Mouse (Mus musculus): ENCODE measurements around the gene Hspa12b.
A peak's percentile ranks its signal among the peaks of the same experiment; 100 is the strongest.

Hspa12b gene

GRCm38 (mm10) chr2:131179246-131179886 is 52.3 kb downstream of the Hspa12b start:
- DNase-seq (ENCODE audit: low read depth, low spot score), result no peak

- DNase-seq (ENCODE audit: low read depth, low spot score), result peak; percentile 68
Measured at GRCm38 (mm10) chr2:131179990-131180587, 53.0 kb downstream of the Hspa12b start, which contains the start of gene Cenpb. Gene Cenpb, minus strand, starts transcription at chr2:131180067.

- no peak for DNase-seq (ENCODE audit: low read depth, low spot score)
Measured at GRCm38 (mm10) chr2:131186343-131186742, 59.3 kb downstream of the Hspa12b start.

GRCm38 (mm10) chr2:131186771-131187601 is 59.9 kb downstream of the Hspa12b start, which contains the start of the genes Cdc25b and Spef1:
Gene Cdc25b, plus strand, starts transcription at chr2:131186949.
Gene Spef1, minus strand, starts transcription at chr2:131187282.
- no peak for DNase-seq (ENCODE audit: low read depth, low spot score)

- no peak for DNase-seq (ENCODE audit: low read depth, low spot score)
Measured at GRCm38 (mm10) chr2:131187602-131187922, 60.5 kb downstream of the Hspa12b start.

- DNase-seq (ENCODE audit: low read depth, low spot score), result no peak
Measured at GRCm38 (mm10) chr2:131188311-131188710, 61.2 kb downstream of the Hspa12b start.

GRCm38 (mm10) chr2:131189521-131190309 is 62.6 kb downstream of the Hspa12b start:
- DNase-seq (ENCODE audit: low read depth, low spot score), result no peak

GRCm38 (mm10) chr2:131190344-131191004 is 63.4 kb downstream of the Hspa12b start:
- DNase-seq (ENCODE audit: low read depth, low spot score), result no peak

- DNase-seq (ENCODE audit: low read depth, low spot score), result no peak
Measured at GRCm38 (mm10) chr2:131191005-131191390, 63.9 kb downstream of the Hspa12b start.

Measured in retina, adult 2 months (tissue).